Mouse (Mus musculus) ovary, postnatal 14 days (tissue): Measurements from ENCODE around the gene Pm20d1.

Experiments
- DNase-seq: peaks from one replicate; pipeline ENCODE4 v3.0.0; 2022; ENCODE audit warnings: low spot score

Pm20d1 gene

GRCm38 (mm10) chr1:131828297-131829126 is 31.3 kb downstream of the Pm20d1 start:
- DNase-seq, result no peak

GRCm38 (mm10) chr1:131829279-131829678 is 32.1 kb downstream of the Pm20d1 start:
- no peak for DNase-seq

DNA sequence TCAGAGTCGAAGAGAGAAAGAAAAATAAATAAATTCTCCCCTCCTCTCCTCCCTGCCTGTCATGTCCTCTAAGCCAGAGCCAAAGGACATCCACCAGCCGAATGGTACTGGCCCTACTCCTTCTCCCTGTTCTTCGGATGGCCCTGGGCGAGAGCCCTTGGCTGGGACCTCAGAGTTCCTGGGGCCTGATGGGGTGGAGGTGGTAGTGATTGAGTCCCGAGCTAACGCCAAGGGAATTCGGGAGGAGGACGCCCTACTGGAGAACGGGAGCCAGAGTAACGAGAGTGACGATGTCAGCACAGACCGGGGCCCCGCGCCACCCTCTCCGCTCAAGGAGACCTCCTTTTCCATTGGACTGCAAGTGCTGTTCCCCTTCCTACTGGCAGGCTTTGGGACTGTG is 33.4 kb downstream of the Pm20d1 start:
- DNase-seq, result no peak

DNA sequence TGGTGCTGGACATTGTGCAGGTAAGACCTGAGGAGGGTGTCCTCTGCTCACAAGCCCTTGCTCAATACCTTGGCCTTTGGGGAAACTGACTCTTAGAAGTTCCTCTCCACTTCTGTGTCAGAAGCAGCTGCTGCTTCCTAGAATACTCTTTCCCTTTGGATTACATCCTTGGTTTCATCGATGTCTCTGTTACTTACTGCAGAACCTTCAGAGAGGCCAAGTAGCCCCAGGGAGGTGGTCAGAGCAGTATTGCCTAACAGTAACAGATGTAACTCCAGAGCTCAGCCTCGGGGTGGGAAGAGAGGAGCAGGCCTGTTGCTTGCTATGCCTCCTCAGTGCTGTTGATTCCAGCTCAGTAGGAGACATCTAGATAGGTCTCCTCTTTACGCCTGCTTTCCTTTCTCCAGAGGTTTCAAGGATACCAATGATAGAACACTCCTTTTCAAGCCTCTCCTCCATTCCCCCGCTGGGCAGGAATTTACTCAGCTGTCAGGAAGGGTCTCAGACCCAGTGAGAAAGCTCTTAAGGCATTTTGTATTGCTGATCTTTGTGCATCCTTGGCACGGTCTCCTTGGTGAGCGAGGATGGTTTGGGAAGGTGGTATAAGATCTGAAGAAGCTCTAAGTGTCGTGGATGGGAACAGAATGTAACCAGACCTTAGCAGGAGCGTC is 33.9 kb downstream of the Pm20d1 start:
- DNase-seq, result no peak

DNA sequence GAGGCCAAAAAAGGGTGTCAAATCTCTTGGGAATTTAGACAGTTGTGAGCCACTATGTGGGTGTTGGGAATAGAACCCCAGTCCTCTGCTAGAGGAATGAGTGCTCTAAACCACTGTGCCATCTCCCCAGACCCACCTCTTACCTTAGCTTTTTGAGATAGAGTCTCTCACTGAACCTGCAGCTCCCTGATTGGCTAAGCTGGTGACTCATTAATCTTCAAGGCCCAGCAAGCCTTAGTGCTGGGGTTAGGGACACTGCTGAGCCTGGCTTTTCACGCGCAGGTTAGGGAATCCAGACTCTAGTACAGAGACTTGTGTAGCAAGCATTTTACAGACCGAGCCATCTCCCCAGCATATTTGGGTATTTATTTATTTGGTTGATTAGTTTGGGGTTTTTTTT is 39.9 kb downstream of the Pm20d1 start:
- no peak for DNase-seq

GRCm38 (mm10) chr1:131838542-131838941 is 41.4 kb downstream of the Pm20d1 start:
- DNase-seq, result no peak

- no peak for DNase-seq
Observed at GRCm38 (mm10) chr1:131839279-131839678, 42.1 kb downstream of the Pm20d1 start.

GRCm38 (mm10) chr1:131842221-131842620 is 45.0 kb downstream of the Pm20d1 start:
- no peak for DNase-seq

DNA sequence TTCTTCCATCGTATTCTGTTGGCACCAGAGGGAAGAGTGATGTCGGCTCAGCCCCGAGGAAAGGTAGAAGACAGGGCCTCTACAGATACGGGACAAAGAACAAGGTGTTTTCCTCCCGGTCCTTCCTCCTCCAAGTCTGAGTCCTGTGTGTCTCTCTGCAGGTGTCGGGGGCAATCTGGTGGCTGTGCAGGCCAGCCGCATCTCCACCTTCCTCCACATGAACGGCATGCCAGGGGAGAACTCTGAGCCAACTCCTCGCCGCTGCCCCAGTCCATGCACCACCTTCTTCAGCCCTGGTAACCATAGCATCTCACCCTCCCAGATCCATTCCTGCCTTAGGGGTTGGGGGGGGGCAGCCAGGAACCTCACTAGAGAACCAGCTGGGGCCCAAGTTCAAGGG is 46.6 kb downstream of the Pm20d1 start:
- no peak for DNase-seq

- no peak for DNase-seq
Observed at GRCm38 (mm10) chr1:131844883-131845282, 47.7 kb downstream of the Pm20d1 start.

DNA sequence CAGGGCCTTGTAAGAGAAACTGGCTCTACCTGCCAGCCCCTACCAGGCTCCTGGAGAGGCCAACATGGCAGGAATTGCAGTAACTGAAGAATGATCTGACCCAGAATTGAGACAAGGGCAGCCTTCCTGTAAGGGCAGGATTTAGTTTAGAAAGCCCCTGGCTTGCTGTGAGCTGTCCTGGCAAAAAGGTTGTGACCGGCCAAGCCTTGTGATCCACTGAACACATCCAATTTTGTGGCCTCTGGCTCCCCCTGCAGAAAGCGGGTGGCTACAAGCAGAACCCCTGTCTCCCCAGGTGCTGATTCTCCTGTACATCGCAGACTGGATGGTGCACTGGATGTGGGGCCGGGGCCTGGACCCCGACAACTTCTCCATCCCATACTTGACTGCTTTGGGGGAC is 49.1 kb downstream of the Pm20d1 start:
- peak; percentile 30 for DNase-seq

- DNase-seq, result no peak
Observed at GRCm38 (mm10) chr1:131861811-131862210, 64.6 kb downstream of the Pm20d1 start.

- no peak for DNase-seq
Observed at GRCm38 (mm10) chr1:131865596-131865995, 68.4 kb downstream of the Pm20d1 start.

- no peak for DNase-seq
Observed at GRCm38 (mm10) chr1:131866304-131866999, 69.3 kb downstream of the Pm20d1 start.

DNA sequence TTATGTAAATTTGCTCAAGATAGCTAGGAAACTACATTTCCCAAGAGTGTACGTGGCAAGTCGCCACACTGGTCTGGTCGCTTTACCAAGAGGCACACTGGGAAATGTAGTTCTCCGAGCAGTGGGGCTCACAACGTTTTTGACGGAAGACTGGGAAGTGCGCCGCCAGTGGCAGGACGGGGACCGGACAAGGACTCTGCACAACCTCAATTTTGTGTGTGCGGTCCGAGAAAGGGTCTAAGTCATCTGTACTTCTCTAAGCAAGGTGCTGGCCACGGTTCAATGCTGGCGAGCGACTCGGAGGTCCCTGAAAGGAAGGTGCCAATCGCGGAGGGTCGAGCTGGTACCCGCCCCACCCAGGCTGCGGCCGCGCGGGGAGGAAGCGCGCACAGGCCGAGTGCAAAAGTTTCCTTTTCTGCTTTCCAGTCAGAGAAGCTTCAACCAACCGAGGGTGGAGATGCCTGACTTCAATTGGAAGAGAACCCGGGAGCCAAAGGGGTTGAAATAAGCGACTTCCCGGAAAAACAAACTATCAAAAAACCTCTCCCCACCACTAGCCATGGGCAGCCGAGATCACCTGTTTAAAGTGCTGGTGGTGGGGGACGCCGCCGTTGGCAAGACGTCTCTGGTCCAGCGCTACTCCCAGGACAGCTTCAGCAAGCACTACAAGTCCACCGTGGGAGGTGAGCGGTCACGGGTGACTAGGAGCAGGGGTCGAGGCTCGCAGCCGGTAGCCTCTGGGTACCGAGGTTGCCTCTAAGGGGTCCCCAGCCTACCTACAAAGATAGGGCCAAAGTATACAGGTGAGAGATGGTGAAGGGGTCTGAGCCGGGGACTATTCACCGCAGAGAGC is 70.1 kb downstream of the Pm20d1 start, which contains the start of gene Rab29:
TSS of gene Rab29 (plus strand) at position 132 of the 853 bp plus-strand sequence.
- DNase-seq, result peak; percentile 83

- DNase-seq, result no peak
Observed at GRCm38 (mm10) chr1:131867946-131868290, 70.7 kb downstream of the Pm20d1 start.

- no peak for DNase-seq
Observed at GRCm38 (mm10) chr1:131869561-131869960, 72.4 kb downstream of the Pm20d1 start.
